Mouse (Mus musculus): ENCODE data around the gene Vwa2. TPM values are rescaled to one million over a fixed set of nuclear protein-coding genes. Genes with fewer than 3 reads are reported as not detected.

Vwa2 gene
- total and polyA plus RNA-seq, 3 experiments: not detected

- no peaks in the 10 kb centered on the region for H3K27me3 ChIP-seq (replicated peaks)
- no peaks in the 10 kb centered on the region for H3K9me3 ChIP-seq (replicated peaks; ENCODE audit: low read length)
- dilution Hi-C loops (cut with MboI; ENCODE audit: extremely low pct_ligation_motif_present, extremely low pct_unique_long_range_greater_than_20kb, low sequenced_read_pairs) (no loop called here), in situ Hi-C loops (cut with MboI; ENCODE audit: low pct_ligation_motif_present, low pct_unique_long_range_greater_than_20kb, low sequenced_read_pairs) (loop anchor here (10.0 to 25.0 kb wide), 2 partner anchors 404 to 483 kb away; partner anchors contain the start of gene Ablim1)
- no peaks in the 10 kb centered on the region for H3K79me2 ChIP-seq (replicated peaks; ENCODE audit: control insufficient read depth, extremely low read depth, insufficient read depth, poor library complexity, severe bottlenecking)
- no peaks in the 10 kb centered on the region for H3K36me3 ChIP-seq (replicated peaks in 1 of 2; ENCODE audit: control insufficient read depth in 1 of 2, insufficient read depth in 1 of 2, low read length in 1 of 2)
- peaks cover 0 to 7% of the 10 kb centered on the region in 2 experiments; a peak in 2 of 4 replicates for H3K4me1 ChIP-seq (ENCODE audit: control insufficient read depth in 1 of 2, insufficient read depth in 2 of 2)
- no peak for DNase-seq (ENCODE audit: extremely low read depth)
- no peak overlapping the region for H3K9ac ChIP-seq (ENCODE audit: insufficient read depth, low read depth)
- H3K27ac ChIP-seq (ENCODE audit: insufficient read depth, low read depth): no peak overlapping the region
- no peak overlapping the region for H3K4me2 ChIP-seq (ENCODE audit: insufficient read depth, low read depth, poor library complexity, severe bottlenecking)
- no peak overlapping the region for H3K4me3 ChIP-seq (replicated peaks in 1 of 3; ENCODE audit: low read depth in 2 of 3, low read length in 2 of 3, poor library complexity in 1 of 3)
- no peak for TF ChIP-seq ZC3H11A (IDR thresholded peaks at IDR 0.05; ENCODE audit: low read depth, low read length)
- TF ChIP-seq JUN (IDR thresholded peaks at IDR 0.05; ENCODE audit: insufficient read depth, low read depth, low read length): no peak
- no peak for TF ChIP-seq CTCF (conservative IDR thresholded peaks at IDR 0.05 in 1 of 2, IDR thresholded peaks at IDR 0.05 in 1 of 2; ENCODE audit: low read depth in 2 of 2, low read length in 2 of 2)
- TF ChIP-seq ZNF384 (IDR thresholded peaks at IDR 0.05; ENCODE audit: low read depth, low read length): no peak
- TF ChIP-seq MAZ (IDR thresholded peaks at IDR 0.05; ENCODE audit: low read depth, low read length): no peak
- TF ChIP-seq MEF2A (IDR thresholded peaks at IDR 0.05; ENCODE audit: borderline replicate concordance, low read depth, low read length): no peak
- no peak for TF ChIP-seq CHD1 (IDR thresholded peaks at IDR 0.05; ENCODE audit: low read depth, low read length)
- no peak for TF ChIP-seq NELFE (IDR thresholded peaks at IDR 0.05; ENCODE audit: low read depth, low read length)
- no peak for TF ChIP-seq USF2 (conservative IDR thresholded peaks at IDR 0.05; ENCODE audit: low read depth, low read length)
- TF ChIP-seq RCOR1 (conservative IDR thresholded peaks at IDR 0.05; ENCODE audit: low read depth, low read length): no peak
- no peak for TF ChIP-seq MAFK (IDR thresholded peaks at IDR 0.05; ENCODE audit: insufficient replicate concordance, low read length)
- no peak for TF ChIP-seq GABPA (IDR thresholded peaks at IDR 0.05; ENCODE audit: insufficient replicate concordance, low read depth, low read length)
- TF ChIP-seq RAD21 (IDR thresholded peaks at IDR 0.05; ENCODE audit: low read depth, low read length): no peak
- no peak for TF ChIP-seq SIN3A (IDR thresholded peaks at IDR 0.05; ENCODE audit: low read length)
- TF ChIP-seq UBTF (IDR thresholded peaks at IDR 0.05; ENCODE audit: low read depth, low read length): no peak
Observed at GRCm38 (mm10) chr19:56907850-56908249, 33.8 kb downstream of the Vwa2 start.

- Histone ChIP-seq H3K9ac (ENCODE audit: insufficient read depth, low read depth) (no peak overlapping the region), H3K4me3 (replicated peaks in 1 of 3; ENCODE audit: low read depth in 2 of 3, low read length in 2 of 3, poor library complexity in 1 of 3) (no peak overlapping the region), H3K79me2 (replicated peaks; ENCODE audit: control insufficient read depth, extremely low read depth, insufficient read depth, poor library complexity, severe bottlenecking) (no peaks in the 10 kb centered on the region), H3K4me1 (ENCODE audit: control insufficient read depth in 1 of 2, insufficient read depth in 2 of 2) (peaks cover 0 to 7% of the 10 kb centered on the region in 2 experiments; a peak in 2 of 4 replicates), H3K27me3 (replicated peaks) (no peaks in the 10 kb centered on the region), H3K36me3 (replicated peaks in 1 of 2; ENCODE audit: control insufficient read depth in 1 of 2, insufficient read depth in 1 of 2, low read length in 1 of 2) (no peaks in the 10 kb centered on the region), H3K4me2 (ENCODE audit: insufficient read depth, low read depth, poor library complexity, severe bottlenecking) (no peak overlapping the region), H3K27ac (ENCODE audit: insufficient read depth, low read depth) (no peak overlapping the region), H3K9me3 (replicated peaks; ENCODE audit: low read length) (no peaks in the 10 kb centered on the region)
- DNase-seq (ENCODE audit: extremely low read depth): peak; percentile 32
- TF ChIP-seq RAD21 (IDR thresholded peaks at IDR 0.05; ENCODE audit: low read depth, low read length) (peak; percentile 73), ZKSCAN1 (IDR thresholded peaks at IDR 0.05; ENCODE audit: borderline replicate concordance, low read depth, low read length) (no peak), POLR2AphosphoS2 (IDR thresholded peaks at IDR 0.05; ENCODE audit: low read depth, low read length) (no peak), ETS1 (conservative IDR thresholded peaks at IDR 0.05; ENCODE audit: low read depth, low read length) (no peak), JUND (conservative IDR thresholded peaks at IDR 0.05; ENCODE audit: low read depth, low read length) (no peak), CHD1 (IDR thresholded peaks at IDR 0.05; ENCODE audit: low read depth, low read length) (no peak), NELFE (IDR thresholded peaks at IDR 0.05; ENCODE audit: low read depth, low read length) (no peak), JUN (IDR thresholded peaks at IDR 0.05; ENCODE audit: insufficient read depth, low read depth, low read length) (no peak), ZC3H11A (IDR thresholded peaks at IDR 0.05; ENCODE audit: low read depth, low read length) (peak; percentile 26), CTCF (conservative IDR thresholded peaks at IDR 0.05 in 1 of 2, IDR thresholded peaks at IDR 0.05 in 1 of 2; ENCODE audit: low read depth in 2 of 2, low read length in 2 of 2) (peak; percentile 58 to 85), MEF2A (IDR thresholded peaks at IDR 0.05; ENCODE audit: borderline replicate concordance, low read depth, low read length) (no peak), MAFK (IDR thresholded peaks at IDR 0.05; ENCODE audit: insufficient replicate concordance, low read length) (no peak), USF2 (conservative IDR thresholded peaks at IDR 0.05; ENCODE audit: low read depth, low read length) (no peak), BHLHE40 (IDR thresholded peaks at IDR 0.05; ENCODE audit: low read depth, low read length) (no peak), SMC3 (IDR thresholded peaks at IDR 0.05; ENCODE audit: low read depth, low read length) (peak; percentile 73), ELF1 (IDR thresholded peaks at IDR 0.05; ENCODE audit: low read depth, low read length) (0 out of 2 replicates have a peak, but pooled peaks have one; percentile 27), GABPA (IDR thresholded peaks at IDR 0.05; ENCODE audit: insufficient replicate concordance, low read depth, low read length) (no peak), TCF12 (IDR thresholded peaks at IDR 0.05; ENCODE audit: low read depth, low read length) (no peak), NRF1 (IDR thresholded peaks at IDR 0.05; ENCODE audit: low read depth, low read length) (no peak)
- dilution Hi-C loops (cut with MboI; ENCODE audit: extremely low pct_ligation_motif_present, extremely low pct_unique_long_range_greater_than_20kb, low sequenced_read_pairs) (no loop called here), in situ Hi-C loops (cut with MboI; ENCODE audit: low pct_ligation_motif_present, low pct_unique_long_range_greater_than_20kb, low sequenced_read_pairs) (loop anchor here (10.0 to 25.0 kb wide), 2 partner anchors 404 to 484 kb away; partner anchors contain the start of gene Ablim1)
Observed at GRCm38 (mm10) chr19:56908472-56909270, 34.6 kb downstream of the Vwa2 start.

Data from CH12.LX (cell line).